Mouse (Mus musculus) olfactory bulb, adult 2 months (tissue): ENCODE measurements around the gene Clspn. TPM values are rescaled to one million over a fixed set of nuclear protein-coding genes. Genes with fewer than 3 reads are reported as not detected.

Experiments
- H3K27ac ChIP-seq: fragments of 200-500 bp; 2 replicates; pipeline ENCODE4 v1.5.1; 2012; ENCODE audit warnings: low read depth, low read length; ENCODE audit not compliant: insufficient read depth
- H3K4me1 ChIP-seq: fragments of 200-500 bp; 2 replicates; pipeline ENCODE4 v1.6.1; 2012; ENCODE audit warnings: low read length; ENCODE audit not compliant: control insufficient read depth, insufficient read depth
- H3K4me3 ChIP-seq: fragments of 200-500 bp; 2 replicates; pipeline ENCODE4 v1.5.1; 2012; ENCODE audit warnings: mild to moderate bottlenecking, low read depth, low read length, moderate library complexity; ENCODE audit not compliant: insufficient read depth
- CTCF ChIP-seq: fragments of 200-500 bp; IDR thresholded peaks from 2 replicates; pipeline ENCODE4 v1.5.1; 2012; ENCODE audit warnings: low read depth, mild to moderate bottlenecking, low read length, moderate library complexity; ENCODE audit not compliant: insufficient read depth
- POLR2A ChIP-seq: fragments of 200-500 bp; IDR thresholded peaks from 2 replicates; pipeline ENCODE4 v1.6.1; 2012; ENCODE audit warnings: mild to moderate bottlenecking, low read depth, low read length, moderate library complexity; ENCODE audit not compliant: insufficient read depth
- WGBS: fragments of 180-500 bp; shearing (Covaris S2); methylation state at CpG from one replicate; pipeline ENCODE4 v1.1.7; 2018; 5-methylcytosine and 5-hydroxymethylcytosine counted together
- polyA plus RNA-seq: library from polyadenylated mRNA; stranded (reverse); fragments of >200 nt; gene quantifications from 2 replicates; pipeline ENCODE4 v1.2.4, GENCODE M21; 2012; ENCODE audit warnings: low replicate concordance; ENCODE audit not compliant: missing spikeins, insufficient read depth, insufficient read length

The Clspn gene
- polyA plus RNA-seq, 1 experiment: not detected

- TF ChIP-seq POLR2A (no peak), CTCF (no peak)
- H3K27ac ChIP-seq: no peak overlapping the region
- no peaks in the 10 kb centered on the region for H3K4me1 ChIP-seq
- WGBS: 15% methylated on average over 8 of the region's 8 CpGs
- H3K4me3 ChIP-seq: no peak overlapping the region
Observed at GRCm38 (mm10) chr4:126553105-126553504, 3.6 kb upstream of the Clspn start.

- no peak for TF ChIP-seq POLR2A
- no peak for TF ChIP-seq CTCF
- H3K4me1 ChIP-seq: no peaks in the 10 kb centered on the region
- 84% methylated on average over 1 of the region's 1 CpGs for WGBS
- H3K4me3 ChIP-seq: no peak overlapping the region
- no peak overlapping the region for H3K27ac ChIP-seq
Observed at GRCm38 (mm10) chr4:126553685-126554084, 3.0 kb upstream of the Clspn start.

GRCm38 (mm10) chr4:126554462-126554861 is 2.3 kb upstream of the Clspn start:
- no peak overlapping the region for H3K4me3 ChIP-seq
- no peaks in the 10 kb centered on the region for H3K4me1 ChIP-seq
- no peak overlapping the region for H3K27ac ChIP-seq
- TF ChIP-seq CTCF (no peak), POLR2A (no peak)
- WGBS: 32% methylated on average over 3 of the region's 3 CpGs

GRCm38 (mm10) chr4:126563798-126564197 is 7.1 kb downstream of the Clspn start:
- TF ChIP-seq POLR2A (no peak), CTCF (no peak)
- WGBS: 91% methylated on average over 6 of the region's 6 CpGs
- H3K27ac ChIP-seq: no peak overlapping the region

GRCm38 (mm10) chr4:126567243-126567642 is 10.5 kb downstream of the Clspn start:
- H3K4me3 ChIP-seq: no peak overlapping the region
- TF ChIP-seq CTCF (no peak), POLR2A (no peak)
- no peak overlapping the region for H3K27ac ChIP-seq
- 98% methylated on average over 4 of the region's 4 CpGs for WGBS
- H3K4me1 ChIP-seq: no peaks in the 10 kb centered on the region

More at GRCm38 (mm10) chr4:126563798-126564197, 7.1 kb downstream of the Clspn start:
- Histone ChIP-seq H3K4me3 (no peak overlapping the region), H3K4me1 (no peaks in the 10 kb centered on the region)

- TF ChIP-seq CTCF (no peak), POLR2A (no peak)
- no peak overlapping the region for H3K27ac ChIP-seq
- H3K4me1 ChIP-seq: no peaks in the 10 kb centered on the region
- H3K4me3 ChIP-seq: no peak overlapping the region
- 93% methylated on average over 3 of the region's 3 CpGs for WGBS
Observed at GRCm38 (mm10) chr4:126569783-126570182, 13.0 kb downstream of the Clspn start.

GRCm38 (mm10) chr4:126576281-126576680 is 19.5 kb downstream of the Clspn start:
- no peak for TF ChIP-seq CTCF
- TF ChIP-seq POLR2A: no peak
- H3K4me1 ChIP-seq: no peaks in the 10 kb centered on the region
- WGBS: 91% methylated on average over 5 of the region's 5 CpGs
- H3K27ac ChIP-seq: no peak overlapping the region
- no peak overlapping the region for H3K4me3 ChIP-seq

GRCm38 (mm10) chr4:126577920-126578319 is 21.2 kb downstream of the Clspn start:
- Histone ChIP-seq H3K4me1 (no peaks in the 10 kb centered on the region), H3K4me3 (no peak overlapping the region), H3K27ac (no peak overlapping the region)
- 86% methylated on average over 3 of the region's 3 CpGs for WGBS
- TF ChIP-seq CTCF (no peak), POLR2A (no peak)

GRCm38 (mm10) chr4:126579077-126579476 is 22.3 kb downstream of the Clspn start:
- H3K27ac ChIP-seq: no peak overlapping the region
- H3K4me1 ChIP-seq: no peaks in the 10 kb centered on the region
- H3K4me3 ChIP-seq: no peak overlapping the region
- WGBS: 91% methylated on average over 2 of the region's 2 CpGs
- no peak for TF ChIP-seq CTCF
- no peak for TF ChIP-seq POLR2A

GRCm38 (mm10) chr4:126585739-126586138 is 29.0 kb downstream of the Clspn start:
- H3K4me1 ChIP-seq: no peaks in the 10 kb centered on the region
- H3K4me3 ChIP-seq: no peak overlapping the region
- no peak overlapping the region for H3K27ac ChIP-seq
- TF ChIP-seq POLR2A (no peak), CTCF (no peak)
- 98% methylated on average over 13 of the region's 13 CpGs for WGBS
